Mouse (Mus musculus): ENCODE results near the gene Dbt.
"Not testable (repeated sequence)": the region's sequence is repeated elsewhere in the genome, so short reads cannot be mapped to it uniquely, and the experiment has no call there.

Gene Dbt

DNA sequence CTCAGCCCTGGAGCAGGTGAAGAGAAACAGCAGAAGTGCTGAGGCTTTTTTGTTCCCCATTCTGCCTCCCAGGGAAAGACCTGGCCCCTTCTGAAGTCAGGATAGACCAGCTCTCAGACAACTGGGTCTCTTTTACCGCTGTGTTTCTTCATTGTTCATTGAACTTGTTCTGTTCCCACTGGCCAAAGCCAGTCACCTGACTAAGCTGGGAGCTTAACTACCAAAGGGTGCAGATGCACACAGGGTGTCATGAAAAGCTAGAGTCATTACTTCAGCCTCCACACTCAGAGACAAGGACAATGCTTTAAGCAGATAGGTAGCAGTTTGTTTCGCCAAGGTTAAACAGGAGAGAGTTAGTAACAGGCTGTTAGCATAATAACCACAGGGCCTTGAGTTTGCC, 29.2 kb downstream of the Dbt start:
- DNase-seq (ENCODE audit: low spot score in 2 of 2), result no peak

GRCm38 (mm10) chr3:116542532-116542931, 29.7 kb downstream of the Dbt start:
- DNase-seq (ENCODE audit: low spot score in 2 of 2), result no peak

DNA sequence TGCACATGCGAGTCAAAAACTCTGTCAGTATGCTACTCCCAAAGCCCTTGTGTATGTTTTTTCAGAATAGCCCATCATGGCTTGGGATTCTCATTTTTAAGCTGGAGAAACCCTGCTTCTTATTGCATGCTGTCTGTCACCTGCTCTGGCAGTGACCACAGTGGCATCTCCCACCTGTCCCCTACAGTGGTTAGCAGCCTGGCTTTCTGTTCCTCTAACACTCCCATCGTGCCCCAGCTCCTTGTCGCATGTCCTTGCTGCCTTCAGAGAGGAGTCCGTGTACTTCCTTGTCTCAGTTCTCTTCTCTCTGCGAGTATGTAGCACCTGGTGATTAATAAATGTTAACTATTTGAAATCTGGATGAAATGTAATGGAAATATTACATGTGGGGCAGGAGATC, 34.6 kb downstream of the Dbt start:
- DNase-seq (ENCODE audit: low spot score in 2 of 2), result no peak

DNA sequence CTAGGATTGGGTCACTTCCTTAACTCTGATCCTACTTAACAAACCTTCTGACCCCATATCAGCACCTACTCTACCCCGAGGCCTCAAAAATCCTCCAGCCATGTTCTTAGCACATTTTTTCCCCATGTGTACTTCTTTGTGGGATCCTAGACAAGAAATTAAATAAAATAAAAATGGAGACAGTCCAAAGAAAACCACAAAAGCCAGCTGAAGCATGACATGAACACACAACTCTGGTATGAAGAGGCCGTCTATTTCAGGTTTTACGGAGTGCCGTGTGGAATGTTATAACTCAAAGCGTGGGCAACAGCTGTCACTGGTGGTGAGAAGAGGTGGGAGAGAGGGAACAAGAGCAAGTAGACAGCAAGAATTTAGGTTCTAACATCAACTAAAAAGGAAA, 38.5 kb downstream of the Dbt start:
- DNase-seq (ENCODE audit: low spot score in 2 of 2), result no peak

DNA sequence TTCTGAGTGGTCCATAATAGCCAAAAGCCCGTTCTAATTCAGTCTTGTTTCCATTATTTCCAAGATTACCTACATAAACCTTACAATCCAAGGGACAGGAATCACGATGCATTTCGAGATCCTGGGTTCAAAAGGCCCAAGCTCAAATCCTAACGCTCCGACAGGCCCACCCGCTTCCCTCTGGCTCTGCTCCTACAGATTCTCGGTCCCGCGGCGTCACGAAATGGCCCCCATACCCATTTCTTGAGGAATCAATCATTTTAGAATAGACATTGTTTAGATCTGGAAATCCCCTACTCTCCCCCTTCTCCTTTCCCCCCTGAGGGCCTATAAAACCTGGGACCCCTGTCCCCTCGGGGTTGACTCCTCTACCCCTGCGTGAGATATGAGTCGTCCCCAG, 48.4 kb downstream of the Dbt start:
- not testable (repeated sequence) for DNase-seq (ENCODE audit: low spot score in 2 of 2)

- no peak for DNase-seq (ENCODE audit: low spot score in 2 of 2)
Measured at GRCm38 (mm10) chr3:116562408-116563094, 49.7 kb downstream of the Dbt start, which contains the start of gene Lrrc39. Gene Lrrc39 (plus strand): TSS chr3:116562973.

DNA sequence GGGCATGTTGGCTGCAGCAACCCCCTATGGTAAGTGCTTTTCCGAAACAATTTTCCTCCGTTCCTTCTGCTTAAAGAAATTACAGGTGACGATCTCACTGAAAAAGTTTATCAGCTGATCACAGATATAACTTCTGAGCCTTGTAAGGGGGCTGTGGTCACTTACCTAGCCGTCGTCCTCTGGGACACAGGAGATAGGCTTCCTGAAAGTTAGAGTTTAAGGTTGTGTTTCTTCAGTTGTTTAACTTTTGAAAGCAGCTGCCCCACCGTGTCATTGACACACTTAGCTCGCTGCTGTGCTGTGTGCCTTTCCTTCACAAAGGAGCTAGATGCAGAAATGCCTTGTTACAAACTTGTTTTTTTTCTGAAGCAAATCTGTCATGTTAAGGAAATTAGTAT, 50.2 kb downstream of the Dbt start:
- no peak for DNase-seq (ENCODE audit: low spot score in 2 of 2)

DNA sequence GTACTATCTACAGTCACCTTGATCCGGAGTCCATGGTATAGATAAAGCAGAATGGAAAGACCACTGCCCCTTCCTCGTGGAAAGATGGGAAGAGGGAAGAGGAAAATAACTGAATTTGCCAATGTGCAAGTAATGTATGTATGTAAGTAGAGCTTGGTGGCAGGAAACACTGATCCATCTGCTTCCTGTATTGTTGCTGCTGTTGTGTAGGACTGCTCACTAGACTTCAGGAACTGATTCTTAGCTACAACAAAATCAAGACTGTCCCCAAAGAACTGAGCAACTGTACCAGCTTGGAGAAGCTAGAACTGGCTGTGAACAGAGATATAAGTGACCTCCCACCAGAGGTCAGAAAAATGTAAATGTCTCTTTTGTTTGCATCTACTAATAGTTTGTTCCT, 57.8 kb downstream of the Dbt start:
- no peak for DNase-seq (ENCODE audit: low spot score in 2 of 2)

DNA sequence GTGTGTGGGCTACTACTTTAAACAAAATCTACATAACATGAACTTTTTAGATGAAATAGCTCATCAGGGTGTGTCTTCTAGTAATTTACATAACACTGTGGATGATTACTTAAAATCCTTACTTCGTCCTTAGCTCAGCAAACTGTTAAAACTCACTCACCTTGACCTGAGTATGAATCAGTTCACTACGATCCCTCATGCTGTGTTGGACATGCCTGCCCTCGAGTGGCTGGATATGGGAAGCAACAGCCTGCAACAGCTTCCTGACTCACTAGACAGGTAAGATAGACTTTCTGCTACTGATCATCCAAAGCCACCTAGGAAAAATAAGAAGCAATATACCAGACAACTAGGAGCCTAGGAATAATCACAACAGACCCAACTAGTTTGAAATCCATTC, 64.4 kb downstream of the Dbt start:
- DNase-seq (ENCODE audit: low spot score in 2 of 2), result no peak

- peak; percentile 7 to 21 for DNase-seq (ENCODE audit: low spot score in 2 of 2)
Measured at GRCm38 (mm10) chr3:116582201-116582600, 69.3 kb downstream of the Dbt start.

DNA sequence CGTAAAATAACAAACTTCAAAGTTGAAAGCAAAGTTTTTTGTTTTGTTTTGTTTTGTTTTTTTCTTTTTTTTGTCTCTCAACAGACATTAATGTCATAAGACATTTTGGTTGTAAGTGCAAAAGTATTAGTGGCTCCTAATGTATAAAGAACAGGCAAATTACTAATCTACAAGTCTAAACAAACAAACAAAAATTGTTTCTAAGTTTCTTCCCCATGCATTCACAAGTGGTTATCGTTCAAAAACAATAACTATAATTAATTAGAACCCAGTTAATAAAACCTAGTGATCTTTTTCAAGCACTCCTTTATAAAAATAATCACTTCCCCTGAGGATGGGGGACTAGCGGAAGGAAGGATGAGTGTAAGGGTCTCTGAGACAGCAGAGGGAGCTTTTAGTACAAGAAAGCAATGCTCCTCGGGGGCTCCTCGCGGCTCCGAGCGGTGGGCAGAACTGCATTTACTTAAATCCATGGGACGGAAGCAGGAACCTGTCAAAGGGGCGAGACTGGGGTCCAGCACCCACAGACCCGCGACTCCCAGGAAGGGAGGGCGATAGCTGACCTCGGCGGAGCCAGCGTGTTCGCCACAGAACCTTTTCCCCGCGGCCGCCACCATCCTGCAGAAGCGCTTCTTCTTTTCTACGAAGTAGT, 81.3 kb downstream of the Dbt start:
- no peak for DNase-seq (ENCODE audit: low spot score in 2 of 2)

DNA sequence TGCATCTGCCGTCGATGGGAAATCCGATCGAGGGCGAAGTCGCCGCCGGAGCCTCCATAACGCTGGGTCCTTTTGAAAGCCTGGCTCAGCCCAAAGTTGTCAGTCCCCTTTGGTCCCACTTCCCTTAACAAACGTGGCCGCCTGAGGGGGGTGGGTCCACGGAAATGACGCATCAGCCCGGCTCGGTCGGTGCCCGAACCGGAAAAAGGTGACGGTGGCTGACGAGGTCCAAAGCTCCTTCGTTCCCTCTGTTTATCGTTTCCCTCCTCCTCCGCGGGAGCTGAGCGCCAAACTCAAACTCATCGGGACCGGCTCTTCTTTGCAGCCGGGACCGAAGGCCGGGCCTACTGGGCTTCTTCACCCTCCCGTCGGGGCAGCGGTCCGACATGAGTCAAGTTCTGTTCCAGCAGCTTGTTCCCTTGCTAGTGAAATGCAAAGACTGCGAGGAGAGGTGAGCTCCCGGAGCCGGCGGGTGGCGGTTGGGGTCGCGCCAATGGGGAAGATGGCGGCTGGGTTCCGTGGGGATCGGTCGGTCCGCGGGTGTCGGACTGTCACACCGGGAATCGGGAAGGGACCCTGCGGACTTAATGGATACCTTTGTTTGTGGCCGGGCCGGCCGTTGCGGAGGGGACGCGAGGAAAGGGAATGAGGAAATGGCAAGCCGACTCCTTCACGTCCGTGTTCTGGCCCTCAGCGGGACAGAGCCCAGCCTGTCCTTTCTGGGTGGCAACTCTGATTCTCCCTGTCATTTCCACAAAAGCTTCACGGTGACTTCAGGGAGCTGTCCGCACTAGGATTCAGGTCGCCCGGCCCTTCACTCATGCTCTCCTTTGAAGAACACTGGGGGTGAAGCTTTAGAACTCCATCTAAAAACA, 82.1 kb downstream of the Dbt start, which contains the start of gene Sass6:
Sass6 (plus strand) TSS at position 255 of the 875 bp plus-strand sequence.
- peak; percentile 98 to 99 for DNase-seq (ENCODE audit: low spot score in 2 of 2)

DNA sequence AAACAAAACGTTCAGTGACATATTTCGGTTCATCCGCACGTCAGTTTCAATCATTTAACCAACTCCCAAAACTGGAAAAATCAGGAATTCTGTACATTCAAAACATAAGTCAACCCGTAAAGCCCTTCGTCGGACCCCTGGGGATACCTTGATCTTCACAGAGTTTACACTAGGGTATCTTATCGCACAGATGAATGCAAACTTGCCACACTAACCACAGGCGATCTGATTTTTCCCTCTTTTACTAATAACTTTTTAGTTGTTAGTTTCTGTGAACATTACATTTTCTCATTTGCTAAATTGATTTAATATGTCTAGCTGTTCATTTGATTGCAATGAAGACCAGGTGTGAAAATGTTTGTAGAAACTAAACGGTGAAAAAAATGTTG, 82.7 kb downstream of the Dbt start:
- no peak for DNase-seq (ENCODE audit: low spot score in 2 of 2)
